Mouse (Mus musculus) CH12.LX (cell line): ENCODE measurements around the gene Aff3. TPM values are rescaled to one million over a fixed set of nuclear protein-coding genes. Genes with fewer than 3 reads are reported as not detected.
A peak's percentile ranks its signal among the peaks of the same experiment; 100 is the strongest.

ENCODE experiments used
- DNase-seq: peaks from one replicate; pipeline ENCODE4 v3.0.0-alpha.2; 2013; ENCODE audit errors: extremely low read depth
- H3K27ac ChIP-seq: 2 replicates; pipeline ENCODE4 v1.5.1; 2012; ENCODE audit warnings: low read depth, mild to moderate bottlenecking, control low read depth, moderate library complexity; ENCODE audit not compliant: insufficient read depth
- H3K27me3 ChIP-seq: replicated peaks from 2 replicates; pipeline ENCODE3; 2012; ENCODE audit warnings: inconsistent platforms
- H3K36me3 ChIP-seq, 2 experiments: replicated peaks in 1 of 2; 2 replicates each; pipeline versions ENCODE3 to v1.6.1; 2012; ENCODE audit warnings: inconsistent platforms in 1 of 2, low read length in 1 of 2, mild to moderate bottlenecking in 1 of 2, mixed read lengths in 1 of 2, moderate library complexity in 1 of 2; ENCODE audit not compliant: control insufficient read depth in 1 of 2, insufficient read depth in 1 of 2
- H3K4me1 ChIP-seq, 2 experiments: 2 replicates each; pipeline ENCODE4 v1.6.1; 2012; ENCODE audit warnings: inconsistent platforms in 1 of 2, moderate library complexity in 1 of 2; ENCODE audit not compliant: insufficient read depth in 2 of 2, control insufficient read depth in 1 of 2
- H3K4me2 ChIP-seq: 2 replicates; pipeline ENCODE4 v1.6.1; 2012; ENCODE audit warnings: low read depth, mild to moderate bottlenecking, control low read depth; ENCODE audit not compliant: poor library complexity, insufficient read depth, severe bottlenecking
- H3K4me3 ChIP-seq, 3 experiments: fragments of 150-350 bp in 1 of 3; sonication (generic) in 1 of 3; replicated peaks in 1 of 3; 2 replicates each; pipeline versions ENCODE3 to v1.5.1; 2011 to 2012; ENCODE audit warnings: low read depth in 2 of 3, low read length in 2 of 3, mild to moderate bottlenecking in 2 of 3, moderate library complexity in 2 of 3, control low read depth in 1 of 3, improper control_type of control experiment in 1 of 3, inconsistent platforms in 1 of 3, mixed read lengths in 1 of 3; ENCODE audit not compliant: poor library complexity in 1 of 3
- H3K79me2 ChIP-seq: replicated peaks from 2 replicates; pipeline ENCODE4 v1.6.1; 2012; ENCODE audit warnings: mild to moderate bottlenecking, moderate library complexity; ENCODE audit not compliant: control insufficient read depth, poor library complexity, insufficient read depth, severe bottlenecking; ENCODE audit errors: extremely low read depth
- H3K9ac ChIP-seq: 2 replicates; pipeline ENCODE4 v1.6.1; 2012; ENCODE audit warnings: low read depth, mild to moderate bottlenecking, control low read depth, moderate library complexity; ENCODE audit not compliant: insufficient read depth
- H3K9me3 ChIP-seq: replicated peaks from 2 replicates; pipeline ENCODE3; 2012; ENCODE audit warnings: low read length, inconsistent platforms, mixed read lengths
- CTCF ChIP-seq, 2 experiments: IDR thresholded peaks in 1 of 2; conservative IDR thresholded peaks in 1 of 2; 2 replicates each; pipeline ENCODE4 v1.5.1; 2011 to 2012; ENCODE audit warnings: low read depth in 2 of 2, low read length in 2 of 2, improper control_type of control experiment in 1 of 2, inconsistent platforms in 1 of 2, mild to moderate bottlenecking in 1 of 2, moderate library complexity in 1 of 2
- EP300 ChIP-seq: IDR thresholded peaks from 2 replicates; pipeline ENCODE4 v1.6.1; 2011; ENCODE audit warnings: low read length, improper control_type of control experiment
- ETS1 ChIP-seq: conservative IDR thresholded peaks from 2 replicates; pipeline ENCODE4 v1.6.1; 2012; ENCODE audit warnings: low read depth, mild to moderate bottlenecking, inconsistent platforms, low read length, improper control_type of control experiment, moderate library complexity
- HCFC1 ChIP-seq: IDR thresholded peaks from 2 replicates; pipeline ENCODE4 v1.6.1; 2012; ENCODE audit warnings: low read depth, mild to moderate bottlenecking, inconsistent platforms, low read length, improper control_type of control experiment
- JUN ChIP-seq: IDR thresholded peaks from 2 replicates; pipeline ENCODE4 v1.6.1; 2011; ENCODE audit warnings: low read depth, mild to moderate bottlenecking, low read length, improper control_type of control experiment, moderate library complexity; ENCODE audit not compliant: insufficient read depth
- KAT2A ChIP-seq: IDR thresholded peaks from 2 replicates; pipeline ENCODE4 v1.6.1; 2012; ENCODE audit warnings: low read length, improper control_type of control experiment, inconsistent platforms; ENCODE audit not compliant: insufficient replicate concordance
- MAZ ChIP-seq: IDR thresholded peaks from 2 replicates; pipeline ENCODE4 v1.6.1; 2012; ENCODE audit warnings: low read depth, mild to moderate bottlenecking, inconsistent platforms, low read length, improper control_type of control experiment, moderate library complexity
- MXI1 ChIP-seq: IDR thresholded peaks from 2 replicates; pipeline ENCODE4 v1.6.1; 2011; ENCODE audit warnings: mild to moderate bottlenecking, low read depth, low read length, improper control_type of control experiment
- MYC ChIP-seq: IDR thresholded peaks from 2 replicates; pipeline ENCODE4 v1.6.1; 2011; ENCODE audit warnings: low read depth, mild to moderate bottlenecking, improper control_type of control experiment, low read length
- NELFE ChIP-seq: IDR thresholded peaks from 2 replicates; pipeline ENCODE4 v1.6.1; 2011; ENCODE audit warnings: low read depth, low read length, improper control_type of control experiment
- NRF1 ChIP-seq: IDR thresholded peaks from 2 replicates; pipeline ENCODE4 v1.6.1; 2014; ENCODE audit warnings: low read depth, mild to moderate bottlenecking, inconsistent platforms, low read length, improper control_type of control experiment, moderate library complexity
- PAX5 ChIP-seq: IDR thresholded peaks from 2 replicates; pipeline ENCODE4 v1.6.1; 2012; ENCODE audit warnings: low read length, inconsistent platforms, mixed read lengths
- RAD21 ChIP-seq: IDR thresholded peaks from 2 replicates; pipeline ENCODE4 v1.6.1; 2011; ENCODE audit warnings: low read depth, mild to moderate bottlenecking, low read length, improper control_type of control experiment, moderate library complexity
- RCOR1 ChIP-seq: conservative IDR thresholded peaks from 2 replicates; pipeline ENCODE4 v1.6.1; 2012; ENCODE audit warnings: low read depth, mild to moderate bottlenecking, inconsistent platforms, low read length, improper control_type of control experiment
- SMC3 ChIP-seq: IDR thresholded peaks from 2 replicates; pipeline ENCODE4 v1.6.1; 2011; ENCODE audit warnings: low read depth, low read length, improper control_type of control experiment
- UBTF ChIP-seq: IDR thresholded peaks from 2 replicates; pipeline ENCODE4 v1.6.1; 2012; ENCODE audit warnings: low read depth, mild to moderate bottlenecking, inconsistent platforms, low read length, improper control_type of control experiment, moderate library complexity
- USF2 ChIP-seq: conservative IDR thresholded peaks from 2 replicates; pipeline ENCODE4 v1.6.1; 2011; ENCODE audit warnings: low read depth, low read length, improper control_type of control experiment
- ZKSCAN1 ChIP-seq: IDR thresholded peaks from 2 replicates; pipeline ENCODE4 v1.6.1; 2012; ENCODE audit warnings: low read depth, inconsistent platforms, low read length, improper control_type of control experiment, borderline replicate concordance
- dilution Hi-C: fragments of 300-500 bp; cut with MboI; formaldehyde crosslinking; loops from 2 replicates; pipeline ENCODE4 v1.14.3; 2020; ENCODE audit warnings: low sequenced_read_pairs; ENCODE audit not compliant: extremely low pct_unique_long_range_greater_than_20kb, extremely low pct_ligation_motif_present
- in situ Hi-C: fragments of 300-500 bp; cut with MboI; formaldehyde crosslinking; loops from 3 replicates; pipeline ENCODE4 v1.14.3; 2019; ENCODE audit warnings: low sequenced_read_pairs, low pct_ligation_motif_present, low pct_unique_long_range_greater_than_20kb, mixed read lengths
- polyA plus RNA-seq: library from polyadenylated mRNA; unstranded; fragments of >175 nt; gene quantifications from 2 replicates; pipeline ENCODE4 v1.2.1, GENCODE M21; 2012; ENCODE audit warnings: low read depth; ENCODE audit not compliant: insufficient read length
- total RNA-seq, 2 experiments: library from RNA; depleted of rRNA; stranded (reverse); fragments of 300-350 nt in 1 of 2; fragments of >200 nt in 1 of 2; gene quantifications; 2 replicates each; pipeline ENCODE4 v1.2.3; 2012 to 2014

Gene Aff3
- total and polyA plus RNA-seq, 3 experiments = 5.1 to 29.9 (median 7.7) TPM

DNA sequence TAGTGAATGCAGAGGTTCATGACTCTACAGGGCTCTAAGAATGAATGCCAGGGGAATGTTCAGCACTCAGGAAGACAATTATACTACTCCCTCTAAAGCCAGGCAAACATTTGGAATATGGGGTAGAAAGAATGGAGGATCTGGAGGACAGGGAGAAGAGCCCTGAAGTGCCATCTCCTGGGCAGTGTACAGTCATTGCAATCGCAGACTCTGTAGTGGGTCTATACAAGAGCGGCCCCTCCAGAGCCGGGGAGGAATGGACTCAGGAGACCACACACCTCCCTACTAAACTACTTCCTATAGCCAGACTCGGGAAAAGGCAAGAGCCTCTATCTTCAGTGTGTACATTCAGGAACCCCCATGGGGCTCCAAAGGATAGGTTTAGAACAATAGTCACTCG is 25.1 kb downstream of the Aff3 start:
- dilution Hi-C loops = no loop called here
- no peak overlapping the region for H3K4me2 ChIP-seq
- H3K36me3 ChIP-seq = peaks cover 0 to 61% of the 10 kb centered on the region in 2 experiments
- H3K27me3 ChIP-seq = no peaks in the 10 kb centered on the region
- H3K27ac ChIP-seq = no peak overlapping the region
- H3K4me3 ChIP-seq = no peak overlapping the region
- TF ChIP-seq PAX5 = no peak
- no peak for TF ChIP-seq MXI1
- TF ChIP-seq USF2 = no peak
- peak in 1 of 2 experiments; percentile 14; a peak in 1 of 4 replicates for TF ChIP-seq CTCF (conservative IDR thresholded peaks at IDR 0.05 in 1 of 2, IDR thresholded peaks at IDR 0.05 in 1 of 2; ENCODE audit: low read depth in 2 of 2, low read length in 2 of 2)
- TF ChIP-seq RCOR1 = no peak
- in situ Hi-C loops = no loop called here
- no peak for DNase-seq
- no peaks in the 10 kb centered on the region for H3K9me3 ChIP-seq
- H3K79me2 ChIP-seq = no peaks in the 10 kb centered on the region
- peaks cover 0 to 43% of the 10 kb centered on the region in 2 experiments; a peak in 2 of 4 replicates for H3K4me1 ChIP-seq
- no peak overlapping the region for H3K9ac ChIP-seq

DNA sequence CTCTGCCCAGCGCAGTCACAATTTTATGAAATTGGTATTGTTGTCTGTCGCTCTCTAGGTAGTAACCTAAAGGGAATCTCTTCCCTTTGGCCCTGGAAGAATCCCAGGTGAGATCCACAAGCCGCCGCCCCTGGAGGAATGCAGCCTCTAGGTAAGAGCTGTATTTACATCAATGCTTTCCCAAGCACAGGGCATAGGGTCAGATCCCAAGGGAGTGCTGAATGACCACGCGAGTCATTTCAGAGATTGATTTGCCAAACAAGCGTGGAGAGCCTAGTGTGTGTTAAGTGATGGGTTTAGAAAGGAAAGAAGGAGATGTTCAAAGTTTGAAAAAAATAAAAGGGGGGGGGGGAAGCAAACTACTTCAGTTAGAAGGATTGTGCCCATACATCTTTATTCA is 29.2 kb downstream of the Aff3 start:
- Histone ChIP-seq H3K27me3 (no peaks in the 10 kb centered on the region), H3K9ac (no peak overlapping the region), H3K4me2 (no peak overlapping the region), H3K4me3 (no peak overlapping the region), H3K79me2 (no peaks in the 10 kb centered on the region), H3K27ac (no peak overlapping the region), H3K36me3 (peaks cover 0 to 72% of the 10 kb centered on the region in 2 experiments), H3K9me3 (no peaks in the 10 kb centered on the region), H3K4me1 (peaks cover 0 to 65% of the 10 kb centered on the region in 2 experiments; a peak in 2 of 4 replicates)
- TF ChIP-seq MAZ = no peak
- TF ChIP-seq USF2 = no peak
- TF ChIP-seq EP300 = no peak
- TF ChIP-seq JUN = no peak
- no peak for TF ChIP-seq PAX5
- TF ChIP-seq MYC = no peak
- no peak for TF ChIP-seq ETS1
- no peak for TF ChIP-seq RAD21
- TF ChIP-seq NRF1 = no peak
- TF ChIP-seq KAT2A = no peak
- no peak for TF ChIP-seq ZKSCAN1
- no peak for TF ChIP-seq RCOR1
- TF ChIP-seq UBTF = no peak
- no peak for TF ChIP-seq MXI1
- no peak for TF ChIP-seq NELFE
- TF ChIP-seq SMC3 = no peak
- TF ChIP-seq HCFC1 = no peak
- dilution Hi-C loops (no loop called here), in situ Hi-C loops (no loop called here)
- no peak for DNase-seq
